Comparison of ENCODE assay signal across 15 mouse cellular contexts in genomic region chr8:48688706-48689105, GRCm38 (mm10).
"Had no signal": no experiment of that assay in that cellular context is flagged by ENCODE, and none has a peak within 500 bp of the region (broad histone marks: within the 10 kb centered on the region; RNA-seq: fewer than 3 reads in every experiment).

No protein-coding gene starts in this region.

- H3K9me3 ChIP-seq: limb, embryonic 13.5 days; liver, embryonic 13.5 days; midbrain, embryonic 15.5 days; neural tube, embryonic 12.5 days had no signal

- H3K36me3 ChIP-seq: limb, embryonic 13.5 days; liver, embryonic 13.5 days; midbrain, embryonic 15.5 days; neural tube, embryonic 12.5 days had no signal

- H3K27me3 ChIP-seq: limb, embryonic 13.5 days; liver, embryonic 13.5 days; megakaryocyte, embryonic 14.5 days; midbrain, embryonic 15.5 days; neural tube, embryonic 12.5 days had no signal

- H3K4me3 ChIP-seq: layer of hippocampus, adult 2 months; limb, embryonic 13.5 days; liver, embryonic 13.5 days; midbrain, embryonic 15.5 days; neural tube, embryonic 12.5 days had no signal

- ATAC-seq: midbrain, embryonic 15.5 days had no signal

- H3K4me1 ChIP-seq: liver, embryonic 13.5 days; megakaryocyte, embryonic 14.5 days had no signal

- H3K9ac ChIP-seq: limb, embryonic 13.5 days; liver, embryonic 13.5 days; midbrain, embryonic 15.5 days; neural tube, embryonic 12.5 days had no signal

- H3K4me2 ChIP-seq: liver, embryonic 13.5 days; midbrain, embryonic 11.5 days; midbrain, embryonic 15.5 days; neural tube, embryonic 12.5 days had no signal

- H3K27ac ChIP-seq: layer of hippocampus, adult 2 months; limb, embryonic 13.5 days; liver, embryonic 13.5 days; midbrain, embryonic 15.5 days; neural tube, embryonic 12.5 days had no signal

- DNase-seq: kidney, adult 18-20 months; kidney, postnatal 25 days; left cerebral cortex, postnatal 4 days; liver, embryonic 13.5 days; lung, adult 18-20 months; lung, postnatal 4 days; spleen, adult 18-20 months; thymus, adult 18-20 months; thymus, postnatal 14 days had no signal
